Mouse (Mus musculus): ENCODE measurements around the gene Lmtk3. TPM values are rescaled to one million over a fixed set of nuclear protein-coding genes. Genes with fewer than 3 reads are reported as not detected.

Lmtk3 gene
- not detected in 2 replicates for polyA plus RNA-seq (2015; fragmentation: Nextera tagmentation; extraction: Ambion mirVana)

- peak; percentile 53 for DNase-seq (ENCODE audit: low spot score)
Measured at GRCm38 (mm10) chr7:45783511-45784091, at the start of gene Lmtk3. Gene Lmtk3, plus strand, starts transcription at chr7:45783738.

- peak; percentile 91 for DNase-seq (ENCODE audit: low spot score)
Measured at GRCm38 (mm10) chr7:45739162-45739763, 44.3 kb upstream of the Lmtk3 start.

GRCm38 (mm10) chr7:45739820-45740219 is 43.7 kb upstream of the Lmtk3 start:
- DNase-seq (ENCODE audit: low spot score), result no peak

GRCm38 (mm10) chr7:45741308-45741707 is 42.2 kb upstream of the Lmtk3 start:
- no peak for DNase-seq (ENCODE audit: low spot score)

- DNase-seq (ENCODE audit: low spot score), result peak; percentile 77
Measured at GRCm38 (mm10) chr7:45741777-45742176, 41.8 kb upstream of the Lmtk3 start.

- DNase-seq (ENCODE audit: low spot score), result peak; percentile 50
Measured at GRCm38 (mm10) chr7:45742338-45742737, 41.2 kb upstream of the Lmtk3 start.

- DNase-seq (ENCODE audit: low spot score), result peak; percentile 30
Measured at GRCm38 (mm10) chr7:45744387-45744786, 39.2 kb upstream of the Lmtk3 start.

GRCm38 (mm10) chr7:45746518-45746917 is 37.0 kb upstream of the Lmtk3 start:
- DNase-seq (ENCODE audit: low spot score), result no peak

- DNase-seq (ENCODE audit: low spot score), result no peak
Measured at GRCm38 (mm10) chr7:45747450-45747849, 36.1 kb upstream of the Lmtk3 start.

- no peak for DNase-seq (ENCODE audit: low spot score)
Measured at GRCm38 (mm10) chr7:45748110-45748509, 35.4 kb upstream of the Lmtk3 start.

GRCm38 (mm10) chr7:45749401-45749800 is 34.1 kb upstream of the Lmtk3 start:
- no peak for DNase-seq (ENCODE audit: low spot score)

GRCm38 (mm10) chr7:45750162-45750561 is 33.4 kb upstream of the Lmtk3 start:
- DNase-seq (ENCODE audit: low spot score), result no peak

GRCm38 (mm10) chr7:45755703-45756102 is 27.8 kb upstream of the Lmtk3 start:
- DNase-seq (ENCODE audit: low spot score), result no peak

- DNase-seq (ENCODE audit: low spot score), result peak; percentile 66
Measured at GRCm38 (mm10) chr7:45759400-45759799, 24.1 kb upstream of the Lmtk3 start.

GRCm38 (mm10) chr7:45760151-45760550 is 23.4 kb upstream of the Lmtk3 start:
- peak; percentile 60 for DNase-seq (ENCODE audit: low spot score)

GRCm38 (mm10) chr7:45765995-45766394 is 17.5 kb upstream of the Lmtk3 start:
- DNase-seq (ENCODE audit: low spot score), result no peak

- DNase-seq (ENCODE audit: low spot score), result no peak
Measured at GRCm38 (mm10) chr7:45766764-45767163, 16.8 kb upstream of the Lmtk3 start.

GRCm38 (mm10) chr7:45767500-45767899 is 16.0 kb upstream of the Lmtk3 start:
- DNase-seq (ENCODE audit: low spot score), result no peak

GRCm38 (mm10) chr7:45770427-45771082 is 13.0 kb upstream of the Lmtk3 start:
- no peak for DNase-seq (ENCODE audit: low spot score)

- DNase-seq (ENCODE audit: low spot score), result no peak
Measured at GRCm38 (mm10) chr7:45771101-45771500, 12.4 kb upstream of the Lmtk3 start.

GRCm38 (mm10) chr7:45775237-45775636 is 8.3 kb upstream of the Lmtk3 start:
- DNase-seq (ENCODE audit: low spot score), result no peak

- peak; percentile 78 for DNase-seq (ENCODE audit: low spot score)
Measured at GRCm38 (mm10) chr7:45779081-45779641, 4.4 kb upstream of the Lmtk3 start.

All from thymus, postnatal 0 days (tissue).